Mouse (Mus musculus) C2C12 (cell line): ENCODE results near the gene Pcf11.

Experiments used
- CEBPB ChIP-seq: IDR thresholded peaks from one replicate; pipeline ENCODE4 v1.6.1; 2011; ENCODE audit warnings: low read depth, mild to moderate bottlenecking, control low read depth, moderate library complexity
- CTCF ChIP-seq: IDR thresholded peaks from one replicate; pipeline ENCODE4 v1.5.1; 2011; ENCODE audit not compliant: control insufficient read depth, insufficient read depth, insufficient read length
- MAX ChIP-seq: IDR thresholded peaks from one replicate; pipeline ENCODE4 v1.6.1; 2011; ENCODE audit warnings: mild to moderate bottlenecking, control low read depth
- MYOD1 ChIP-seq: IDR thresholded peaks from one replicate; pipeline ENCODE4 v1.6.1; 2011; ENCODE audit warnings: low read depth; ENCODE audit not compliant: control insufficient read depth, insufficient read length
- MYOG ChIP-seq: IDR thresholded peaks from one replicate; pipeline ENCODE4 v1.6.1; 2011; ENCODE audit not compliant: control insufficient read depth, insufficient read length; ENCODE audit errors: extremely low read depth
- USF1 ChIP-seq: IDR thresholded peaks from one replicate; pipeline ENCODE4 v1.6.1; 2011; ENCODE audit warnings: low read depth, mild to moderate bottlenecking, control low read depth, moderate library complexity

- TF ChIP-seq CTCF (no peak), MAX (no peak), MYOG (no peak), MYOD1 (no peak), USF1 (no peak), CEBPB (no peak)
Measured at GRCm38 (mm10) chr7:92687556-92688298, 18.0 kb upstream of the Pcf11 start.
